Mouse (Mus musculus) cerebellum, postnatal 10 days (tissue): ENCODE measurements at regions not wholly inside any gene's neighbourhood (a gene's known extent, or its start where the extent isn't known, plus 50 kb on each side); places are given as distances from the start of the nearest gene placed in this dataset.

ENCODE experiments used
- DNase-seq, 2 experiments: peaks; one replicate each; pipeline ENCODE4 v3.0.0; 2021; ENCODE audit warnings: mixed read lengths in 2 of 2

- no peak for DNase-seq
These were observed 168.6 kb upstream of the Olig3 start for GRCm38 (mm10) chr10:19187716-19188081.

- no peak for DNase-seq
These were observed 169.2 kb upstream of the Olig3 start for GRCm38 (mm10) chr10:19187084-19187615.

- DNase-seq = peak; percentile 52 to 68
These were observed 170.3 kb upstream of the Olig3 start for GRCm38 (mm10) chr10:19185790-19186581.

DNA sequence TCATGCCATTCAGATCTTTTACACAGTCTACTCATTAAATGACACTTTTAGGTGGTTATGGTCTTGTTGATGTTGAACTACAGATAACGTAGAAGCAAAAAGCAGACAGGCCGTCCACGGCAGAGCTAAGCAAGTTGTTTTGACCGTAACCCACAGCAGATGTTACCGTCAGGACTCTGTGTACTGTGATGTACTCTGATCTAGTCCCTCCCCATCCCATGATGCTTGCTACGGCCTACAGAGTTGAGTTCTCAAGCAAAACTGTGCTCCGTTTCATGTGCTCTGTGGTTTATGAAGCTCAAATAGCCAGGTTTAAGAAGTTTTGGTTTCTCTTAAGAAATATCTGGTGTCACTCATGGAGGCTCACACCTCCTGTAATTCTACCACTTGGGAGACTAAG lies 169.4 kb upstream of the Tnfaip3 start:
- no peak for DNase-seq

DNA sequence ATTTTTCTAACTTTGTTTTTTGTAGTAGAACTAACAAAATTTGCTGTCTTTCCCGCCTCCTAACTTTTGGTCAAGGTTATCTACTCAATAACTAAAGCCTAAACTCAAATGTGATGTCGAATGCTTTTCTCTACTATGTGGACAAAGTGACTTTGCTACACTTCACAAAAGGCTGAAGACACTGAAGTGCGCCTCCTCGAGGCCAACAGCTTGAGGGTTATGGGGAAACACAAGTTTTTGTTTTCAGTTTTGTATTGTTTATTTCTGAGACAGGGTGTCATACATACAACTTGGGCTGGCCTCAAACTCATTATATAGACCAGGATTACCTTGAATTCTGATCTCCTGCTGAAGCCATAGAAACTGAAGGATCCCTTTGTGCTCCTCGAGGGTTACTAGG lies 162.4 kb upstream of the Tnfaip3 start:
- DNase-seq = no peak

GRCm38 (mm10) chr10:19177414-19177813 lies 162.0 kb upstream of the Tnfaip3 start:
- no peak for DNase-seq

GRCm38 (mm10) chr10:19176249-19176648 lies 160.8 kb upstream of the Tnfaip3 start:
- DNase-seq = no peak

DNA sequence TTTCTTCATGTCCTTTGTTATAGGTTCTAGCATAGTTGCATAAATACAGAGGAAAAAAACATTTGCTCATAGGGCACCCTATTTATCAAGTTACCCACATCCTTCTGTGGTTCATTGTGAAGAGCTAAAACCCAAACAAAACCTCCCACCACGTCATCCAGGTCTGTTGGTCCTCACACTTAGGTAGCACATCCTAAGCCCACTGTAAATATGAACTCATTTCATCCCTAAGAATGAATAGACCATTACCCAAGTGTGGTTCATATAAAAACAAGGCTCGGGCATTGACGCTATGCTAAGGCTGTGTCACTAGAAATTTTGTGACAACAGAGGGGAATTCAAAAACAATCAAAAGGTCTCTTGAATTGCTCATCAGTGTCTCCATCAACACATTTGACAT lies 156.4 kb upstream of the Tnfaip3 start:
- no peak for DNase-seq

- DNase-seq = no peak
These were observed 155.1 kb upstream of the Tnfaip3 start for GRCm38 (mm10) chr10:19170596-19170995.

- DNase-seq = no peak
These were observed 153.8 kb upstream of the Tnfaip3 start for GRCm38 (mm10) chr10:19169272-19169671.

DNA sequence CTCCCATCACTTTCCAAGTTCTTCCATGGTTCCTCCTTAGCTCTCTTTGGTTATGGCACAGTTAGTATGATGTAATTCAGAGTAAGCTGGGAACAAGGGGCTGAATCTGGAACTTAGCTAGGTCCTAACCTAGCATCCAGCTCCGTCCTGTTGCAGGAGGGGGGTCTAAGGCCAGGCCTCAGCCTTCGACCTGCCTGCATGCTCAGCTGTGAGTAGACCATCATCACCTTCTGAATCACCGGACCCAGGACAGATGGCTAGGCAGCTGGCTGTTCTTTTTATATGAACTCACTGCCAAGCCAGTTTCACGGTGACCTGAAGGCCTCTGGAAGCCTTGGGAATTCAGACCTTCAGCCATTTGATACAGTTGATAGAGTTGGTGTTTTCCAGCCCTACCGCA lies 152.9 kb upstream of the Tnfaip3 start:
- DNase-seq = peak; percentile 10 to 16

GRCm38 (mm10) chr10:19167641-19168271 lies 152.3 kb upstream of the Tnfaip3 start:
- DNase-seq = no peak

DNA sequence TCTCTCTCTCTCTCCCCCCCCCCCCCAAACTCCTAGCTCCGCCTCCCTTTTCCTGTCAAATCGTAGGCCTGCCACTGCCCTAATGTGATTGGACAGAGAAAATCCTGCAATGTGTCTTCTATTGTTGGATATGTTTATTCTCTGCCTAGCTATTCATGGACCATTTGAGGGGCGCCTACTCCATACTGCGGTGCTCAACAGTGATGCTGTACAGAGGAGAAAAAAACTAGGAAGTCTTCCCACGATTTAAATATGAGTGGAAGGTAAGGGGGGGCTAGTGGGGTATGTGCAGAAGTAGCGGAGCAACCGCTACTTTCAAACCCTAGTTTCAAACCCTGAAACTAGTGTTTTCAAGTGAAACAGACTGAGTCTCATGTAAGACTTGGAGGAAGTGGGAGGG lies 151.6 kb upstream of the Tnfaip3 start:
- no peak for DNase-seq

DNA sequence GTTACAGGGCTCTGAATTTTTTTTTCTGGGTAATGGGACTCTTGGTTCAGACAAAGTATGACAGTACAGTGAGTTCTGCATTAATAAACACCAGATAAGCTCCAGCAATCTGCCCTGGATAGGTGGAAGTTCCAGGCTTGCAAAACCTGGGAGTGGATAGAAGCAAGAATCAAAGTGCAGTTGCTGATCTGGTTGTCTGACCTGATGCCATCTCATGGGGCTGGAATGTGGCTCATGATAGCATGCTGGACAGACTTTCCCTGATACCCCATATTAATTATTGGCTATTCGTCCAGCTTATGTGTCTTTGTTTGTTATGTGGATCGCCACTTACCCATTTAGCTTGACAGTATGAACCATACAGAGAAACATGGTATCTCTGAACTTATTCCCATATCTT lies 146.6 kb upstream of the Tnfaip3 start:
- no peak for DNase-seq

DNA sequence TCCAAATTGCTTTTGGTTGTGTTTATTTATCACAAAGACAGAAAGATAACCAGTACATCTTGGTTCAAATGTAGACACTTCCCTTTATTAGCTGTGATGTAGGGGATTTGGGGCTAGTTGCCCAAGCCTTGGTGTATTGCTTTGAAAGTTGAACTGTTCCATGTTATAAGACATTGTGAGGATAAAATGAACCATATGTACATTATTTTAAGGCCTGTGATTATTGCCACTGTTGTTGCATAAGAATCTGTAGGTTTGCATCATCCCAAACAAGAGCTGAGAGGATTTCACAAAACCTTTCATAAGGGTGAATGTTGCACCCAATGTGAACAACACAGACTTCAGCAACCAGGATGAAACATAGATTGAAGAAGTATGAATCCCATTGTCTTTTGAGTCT lies 145.7 kb upstream of the Tnfaip3 start:
- no peak for DNase-seq

DNA sequence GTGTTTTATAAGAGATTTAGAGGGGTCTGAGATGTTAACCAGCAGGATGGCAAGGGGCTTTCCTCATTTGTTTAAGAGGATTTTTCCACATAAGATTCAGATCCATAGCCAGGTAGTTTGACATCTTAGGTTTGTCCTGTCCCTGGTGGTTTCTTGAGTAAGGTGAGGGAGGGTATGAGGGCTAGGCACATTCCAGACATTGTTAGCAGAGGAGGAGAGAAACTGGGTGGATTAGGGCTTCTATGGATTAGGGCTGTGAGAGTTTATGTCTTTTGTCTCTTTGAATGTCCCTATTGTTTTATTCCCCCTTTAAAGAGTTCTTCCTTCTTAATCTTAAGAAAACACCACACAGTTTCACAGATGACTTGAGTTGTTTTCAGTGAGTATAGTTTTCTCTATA lies 138.6 kb upstream of the Tnfaip3 start:
- no peak for DNase-seq

GRCm38 (mm10) chr10:19152773-19153172 lies 137.3 kb upstream of the Tnfaip3 start:
- DNase-seq = no peak

GRCm38 (mm10) chr10:19150766-19151165 lies 135.3 kb upstream of the Tnfaip3 start:
- DNase-seq = no peak

DNA sequence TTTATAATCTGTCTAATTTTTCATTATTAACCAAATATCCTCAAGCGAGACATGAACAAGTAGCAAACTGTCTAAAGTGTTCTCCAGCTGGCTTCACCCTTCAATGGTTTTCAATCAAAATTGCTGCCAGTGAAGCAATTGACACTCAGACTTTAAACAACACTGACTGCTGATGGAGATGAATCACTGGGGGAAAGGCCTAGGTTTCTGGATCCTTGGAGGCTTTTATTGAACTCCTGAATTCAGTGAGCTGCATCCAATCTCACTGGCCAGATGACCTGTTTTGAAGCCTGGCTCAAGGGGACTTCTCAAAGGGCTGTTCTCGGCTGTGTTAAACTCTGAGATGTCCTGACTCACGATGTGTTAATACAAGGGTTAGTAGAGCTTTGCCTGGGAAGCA lies 134.5 kb upstream of the Tnfaip3 start:
- no peak for DNase-seq

DNA sequence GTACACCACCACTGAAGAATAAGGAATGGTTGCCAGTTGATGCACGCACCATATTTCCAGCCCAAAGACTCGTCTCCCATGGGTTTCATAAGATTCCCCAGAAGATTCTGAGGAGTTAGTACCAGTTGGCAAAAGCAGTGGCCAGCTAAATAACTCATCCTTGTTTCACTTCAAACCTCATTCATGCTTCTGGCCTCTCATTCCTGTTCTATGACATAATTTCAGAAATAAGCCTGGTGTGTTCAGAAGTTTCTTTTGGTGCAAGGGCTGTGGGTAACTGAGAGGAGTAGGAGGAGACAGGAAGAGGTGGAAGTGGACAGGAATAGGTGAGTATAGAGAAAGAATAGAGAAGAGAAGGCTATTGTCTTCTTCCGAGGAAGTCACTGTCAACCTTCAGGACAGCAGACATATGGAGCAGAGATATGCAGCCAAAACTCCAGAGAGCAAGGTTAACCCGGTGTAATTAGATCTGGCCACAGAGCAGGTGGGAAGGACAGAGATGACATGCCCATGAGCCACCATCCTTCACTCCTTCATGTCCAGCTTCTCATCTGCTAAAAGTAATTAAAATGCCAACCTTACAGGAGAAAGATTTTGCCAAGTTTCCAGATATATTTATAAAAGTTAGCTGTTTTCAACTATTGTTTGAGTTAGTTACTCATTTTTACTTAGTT lies 133.9 kb upstream of the Tnfaip3 start:
- DNase-seq = no peak

GRCm38 (mm10) chr10:19141481-19141880 lies 126.0 kb upstream of the Tnfaip3 start:
- no peak for DNase-seq

- DNase-seq = no peak
These were observed 125.2 kb upstream of the Tnfaip3 start for GRCm38 (mm10) chr10:19140628-19141027.

DNA sequence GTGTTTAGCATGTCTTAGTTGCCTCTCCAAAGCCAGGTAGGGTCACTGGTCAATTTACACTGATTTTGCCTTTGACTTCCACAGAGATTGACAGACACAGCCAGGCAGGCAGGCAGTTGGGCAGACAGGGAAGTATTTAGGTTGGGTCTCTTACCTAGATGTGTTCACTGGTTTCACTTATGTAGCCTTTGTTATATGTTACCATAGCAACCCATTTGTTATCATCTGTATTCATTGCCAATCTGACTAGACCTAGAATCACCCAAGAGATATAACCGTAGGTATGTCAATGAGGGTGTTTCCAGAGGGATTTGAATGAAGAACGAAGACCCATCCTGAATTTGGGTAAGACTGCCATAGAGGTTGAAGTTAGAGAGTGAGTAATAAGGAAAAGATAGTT lies 123.8 kb upstream of the Tnfaip3 start:
- no peak for DNase-seq

- DNase-seq = no peak
These were observed 122.8 kb upstream of the Tnfaip3 start for GRCm38 (mm10) chr10:19138258-19138657.
